ENCODE assay signal across 12 mouse cellular contexts in genomic region chr9:42083661-42084067, GRCm38 (mm10). TPM values are rescaled to one million over a fixed set of nuclear protein-coding genes. Genes with fewer than 3 reads are reported as not detected.
DNase-seq lines count a peak whose midpoint lies in the region; ATAC-seq and TF ChIP-seq lines count a peak whose summit lies in the region.
"Had no signal": no experiment of that assay in that cellular context is flagged by ENCODE, and none has a peak within 500 bp of the region (broad histone marks: within the 10 kb centered on the region; RNA-seq: fewer than 3 reads in every experiment).

No protein-coding gene starts in this region.

- TF ChIP-seq CTCF in cerebellum, adult 2 months (IDR thresholded peaks at IDR 0.05; ENCODE audit: borderline replicate concordance, insufficient read depth, low read depth, low read length) = no peak
- no peak for TF ChIP-seq CTCF in cortical plate, adult 2 months (IDR thresholded peaks at IDR 0.05; ENCODE audit: extremely low read depth, insufficient read depth, low read length)

- no peaks in the 10 kb centered on the region for H3K27me3 ChIP-seq in cerebellum, adult 2 months (ENCODE audit: control insufficient read depth, insufficient read depth, low read length)
- H3K27me3 ChIP-seq in neural tube, embryonic 15.5 days (replicated peaks) = no peaks in the 10 kb centered on the region
- H3K27me3 ChIP-seq: neural tube, embryonic 13.5 days had no signal

- no peak for ATAC-seq in neural tube, embryonic 15.5 days (ENCODE audit: low FRiP score)

- peaks cover 10% of the 10 kb centered on the region for H3K36me3 ChIP-seq in neural tube, embryonic 15.5 days
- H3K36me3 ChIP-seq: forebrain, embryonic 10.5 days had no signal

- no peak overlapping the region for H3K9ac ChIP-seq in neural tube, embryonic 15.5 days (replicated peaks)
- H3K9ac ChIP-seq: neural tube, embryonic 13.5 days had no signal

- H3K4me3 ChIP-seq in cerebellum, adult 2 months (replicated peaks; ENCODE audit: insufficient read depth, low read depth, low read length) = no peak overlapping the region
- H3K4me3 ChIP-seq in cortical plate, adult 2 months (ENCODE audit: insufficient read depth, low read length) = no peak overlapping the region
- H3K4me3 ChIP-seq in neural tube, embryonic 15.5 days (replicated peaks) = no peak overlapping the region
- H3K4me3 ChIP-seq: forebrain, embryonic 10.5 days; neural tube, embryonic 13.5 days had no signal

- WGBS in cerebellum, adult 2 months = 14% methylated on average over 4 of the region's 4 CpGs
- 85% methylated on average over 4 of the region's 4 CpGs for WGBS in neural tube, embryonic 15.5 days

- no peak overlapping the region for H3K4me2 ChIP-seq in neural tube, embryonic 15.5 days
- H3K4me2 ChIP-seq: midbrain, embryonic 11.5 days; neural tube, embryonic 13.5 days had no signal

- no peak for TF ChIP-seq POLR2A in cerebellum, adult 2 months (IDR thresholded peaks at IDR 0.05; ENCODE audit: borderline replicate concordance, insufficient read depth, low read length)
- TF ChIP-seq POLR2A in cortical plate, adult 2 months (IDR thresholded peaks at IDR 0.05; ENCODE audit: extremely low read depth, insufficient read depth, low read length) = 0 out of 2 replicates have a peak, but pooled peaks have one; percentile 14

- DNase-seq in cerebellum, adult 2 months = peak in 1 of 2 experiments; percentile 66
- no peak for DNase-seq in cerebellum, adult 11-12 months
- peak; percentile 62 to 65 for DNase-seq in layer of hippocampus, postnatal 36 days
- DNase-seq in right cerebral cortex, adult 2 months (ENCODE audit: low spot score in 2 of 2) = peak; percentile 89
- no peak for DNase-seq in ovary, adult 18-20 months (ENCODE audit: low spot score)
- no peak for DNase-seq in adrenal gland, postnatal 10 days
- DNase-seq: heart, postnatal 14 days had no signal

- H3K9me3 ChIP-seq in neural tube, embryonic 15.5 days (replicated peaks) = no peaks in the 10 kb centered on the region
- H3K9me3 ChIP-seq: forebrain, embryonic 10.5 days; neural tube, embryonic 13.5 days had no signal

- H3K27ac ChIP-seq in cerebellum, adult 2 months (ENCODE audit: insufficient read depth, low read length) = peak overlapping the region; percentile 50; the same call in 1 of the 2 replicates
- H3K27ac ChIP-seq in cortical plate, adult 2 months (ENCODE audit: insufficient read depth, low read length) = 0 out of 2 replicates have a peak overlapping the region, but pooled peaks have one; percentile 52
- no peak overlapping the region for H3K27ac ChIP-seq in neural tube, embryonic 15.5 days (replicated peaks)
- H3K27ac ChIP-seq: forebrain, embryonic 10.5 days; neural tube, embryonic 13.5 days had no signal

- peaks cover 30% of the 10 kb centered on the region for H3K4me1 ChIP-seq in cerebellum, adult 2 months (ENCODE audit: control insufficient read depth, insufficient read depth, low read length)
- peaks cover 12% of the 10 kb centered on the region for H3K4me1 ChIP-seq in cortical plate, adult 2 months (ENCODE audit: control insufficient read depth, insufficient read depth, low read length)
- no peaks in the 10 kb centered on the region for H3K4me1 ChIP-seq in neural tube, embryonic 15.5 days
- H3K4me1 ChIP-seq: neural tube, embryonic 13.5 days had no signal

RNA-seq across cellular contexts. Expression of gene Sorl1, which starts 40.4 kb away (rescaled TPM):
- polyA plus RNA-seq in cerebellum, adult 2 months (2012; rRNA removed) = 169 and 198 TPM in 2 replicates
- polyA plus RNA-seq in cortical plate, adult 2 months (2012; rRNA removed) = 73.1 and 77.2 TPM in 2 replicates
- total RNA-seq in layer of hippocampus, postnatal 36 days (2021) = 100 to 1,000 TPM; 192 to 196 TPM
- 12.6 and 13.3 TPM in 2 replicates for polyA plus RNA-seq in neural tube, embryonic 15.5 days (2015; fragmentation: Nextera tagmentation; extraction: Ambion mirVana)
- total RNA-seq in adrenal gland, postnatal 10 days (2021) = 10 to 100 TPM; 10.4 to 17.5 TPM

Comparison
In these comparisons a context has a peak if more than half of its experiments do, and no peak if none do; other contexts are left out.
1. DNase-seq: peak in layer of hippocampus, postnatal 36 days (2 of 2) and right cerebral cortex, adult 2 months (2 of 2); none in cerebellum, adult 11-12 months (single experiment), ovary, adult 18-20 months (single experiment) and adrenal gland, postnatal 10 days (single experiment).